Mouse (Mus musculus) brain, embryonic 14.5 days (tissue): ENCODE results near the gene Coro6.

Experiments
- CTCF ChIP-seq: fragments of 200-500 bp; IDR thresholded peaks from 2 replicates; pipeline ENCODE4 v1.5.1; 2012; ENCODE audit warnings: inconsistent platforms, mild to moderate bottlenecking, moderate library complexity, borderline replicate concordance; ENCODE audit not compliant: insufficient read depth, insufficient read length; ENCODE audit errors: extremely low read depth
- POLR2A ChIP-seq: fragments of 200-500 bp; IDR thresholded peaks from 2 replicates; pipeline ENCODE4 v1.6.1; 2012; ENCODE audit warnings: mild to moderate bottlenecking, inconsistent platforms, borderline replicate concordance; ENCODE audit not compliant: poor library complexity, insufficient read depth, insufficient read length, severe bottlenecking; ENCODE audit errors: extremely low read depth

GRCm38 (mm10) chr11:77428446-77428845 lies 33.8 kb upstream of the Coro6 start:
- TF ChIP-seq CTCF: no peak
- TF ChIP-seq POLR2A: no peak
